Mouse (Mus musculus) testis, adult 2 months (tissue): ENCODE data around the gene Ppp1r12b. TPM values are rescaled to one million over a fixed set of nuclear protein-coding genes. Genes with fewer than 3 reads are reported as not detected.

Experiments
- H3K27ac ChIP-seq: fragments of 200-500 bp; 2 replicates; pipeline ENCODE4 v1.5.1; 2012; ENCODE audit warnings: low read depth, low read length; ENCODE audit not compliant: control insufficient read depth, insufficient read depth
- H3K27me3 ChIP-seq: fragments of 200-500 bp; 2 replicates; pipeline ENCODE4 v1.6.1; 2012; ENCODE audit warnings: mild to moderate bottlenecking, low read length, moderate library complexity; ENCODE audit not compliant: control insufficient read depth, insufficient read depth
- H3K36me3 ChIP-seq: fragments of 200-500 bp; 2 replicates; pipeline ENCODE4 v1.6.1; 2012; ENCODE audit warnings: mild to moderate bottlenecking, low read length; ENCODE audit not compliant: control insufficient read depth, insufficient read depth
- H3K4me1 ChIP-seq: fragments of 200-500 bp; 2 replicates; pipeline ENCODE4 v1.6.1; 2012; ENCODE audit warnings: low read length; ENCODE audit not compliant: control insufficient read depth, insufficient read depth
- H3K4me3 ChIP-seq: fragments of 200-500 bp; 2 replicates; pipeline ENCODE4 v1.5.1; 2012; ENCODE audit warnings: low read depth, mild to moderate bottlenecking, low read length, moderate library complexity, mixed read lengths; ENCODE audit not compliant: control insufficient read depth
- CTCF ChIP-seq: fragments of 200-500 bp; IDR thresholded peaks from 2 replicates; pipeline ENCODE4 v1.5.1; 2012; ENCODE audit warnings: low read depth, mild to moderate bottlenecking, inconsistent platforms, low read length, moderate library complexity; ENCODE audit not compliant: control insufficient read depth, insufficient read depth, insufficient replicate concordance
- POLR2A ChIP-seq: fragments of 200-500 bp; IDR thresholded peaks from 2 replicates; pipeline ENCODE4 v1.6.1; 2012; ENCODE audit warnings: low read depth, mild to moderate bottlenecking, inconsistent platforms, low read length, moderate library complexity; ENCODE audit not compliant: control insufficient read depth
- polyA plus RNA-seq: library from polyadenylated mRNA; depleted of rRNA; stranded (reverse); fragments of >200 nt; gene quantifications from 2 replicates; pipeline ENCODE4 v1.2.3, GENCODE M21; 2012

Ppp1r12b gene
- polyA plus RNA-seq, 1 experiment = 7.1 TPM

DNA sequence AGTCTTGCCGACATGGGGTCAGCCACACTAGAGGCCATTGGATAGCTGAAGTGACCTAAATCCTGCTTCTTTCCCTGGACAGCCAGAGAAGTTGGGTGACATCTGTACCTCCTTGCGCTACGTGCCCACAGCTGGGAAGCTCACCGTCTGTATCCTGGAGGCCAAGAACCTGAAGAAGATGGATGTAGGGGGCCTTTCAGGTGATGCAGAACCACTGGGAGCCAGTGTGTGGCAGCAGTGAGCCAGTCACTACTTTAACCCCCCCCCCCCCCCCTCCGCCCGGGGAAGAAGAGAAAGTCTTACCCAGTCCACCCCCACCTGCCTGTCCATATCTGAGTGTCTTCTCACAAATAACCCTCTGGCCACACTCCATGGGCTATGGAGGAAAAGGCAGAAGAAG lies 210.1 kb downstream of the Ppp1r12b start:
- Histone ChIP-seq H3K4me1 (peaks cover 4% of the 10 kb centered on the region), H3K4me3 (no peak overlapping the region), H3K27ac (no peak overlapping the region), H3K36me3 (no peaks in the 10 kb centered on the region), H3K27me3 (no peaks in the 10 kb centered on the region)
- no peak for TF ChIP-seq POLR2A
- peak; percentile 48; the same call in 1 of the 2 replicates for TF ChIP-seq CTCF

DNA sequence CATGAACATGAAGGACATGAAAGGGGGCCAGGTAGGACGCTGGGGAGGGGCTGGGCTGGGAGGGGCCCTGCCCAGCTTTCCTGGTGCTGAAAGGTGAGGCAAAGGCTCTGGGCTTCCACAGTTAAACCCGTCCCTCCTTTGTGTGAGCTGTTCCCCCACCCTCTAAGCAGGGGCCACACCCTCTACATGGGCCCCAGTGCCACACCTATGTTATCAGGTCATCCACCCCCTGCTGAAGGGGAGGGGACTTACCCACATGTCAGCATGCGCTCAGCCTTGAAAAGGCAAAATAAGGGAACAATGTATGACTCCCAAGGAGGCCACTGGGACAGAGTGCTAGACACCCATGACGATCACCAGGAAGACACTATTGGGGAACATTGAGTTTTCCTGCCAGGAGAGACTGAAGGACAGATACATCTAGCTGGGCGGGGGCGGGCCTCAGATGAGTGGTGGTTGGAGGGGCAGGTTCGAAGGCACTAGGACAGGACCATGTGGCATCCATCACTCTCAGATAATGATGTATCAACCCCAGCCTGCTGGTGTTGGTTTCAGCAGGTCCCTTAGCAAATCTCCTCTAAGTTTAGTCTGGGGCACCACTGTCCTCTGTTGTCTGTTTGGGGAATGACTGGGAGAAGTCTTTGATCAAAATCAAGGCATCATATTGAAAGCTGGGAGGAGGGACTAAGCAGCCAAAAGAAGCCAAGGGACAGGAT lies 213.6 kb downstream of the Ppp1r12b start:
- TF ChIP-seq POLR2A (no peak), CTCF (no peak)
- H3K36me3 ChIP-seq = no peaks in the 10 kb centered on the region
- no peak overlapping the region for H3K4me3 ChIP-seq
- H3K27me3 ChIP-seq = no peaks in the 10 kb centered on the region
- H3K4me1 ChIP-seq = no peaks in the 10 kb centered on the region
- no peak overlapping the region for H3K27ac ChIP-seq

DNA sequence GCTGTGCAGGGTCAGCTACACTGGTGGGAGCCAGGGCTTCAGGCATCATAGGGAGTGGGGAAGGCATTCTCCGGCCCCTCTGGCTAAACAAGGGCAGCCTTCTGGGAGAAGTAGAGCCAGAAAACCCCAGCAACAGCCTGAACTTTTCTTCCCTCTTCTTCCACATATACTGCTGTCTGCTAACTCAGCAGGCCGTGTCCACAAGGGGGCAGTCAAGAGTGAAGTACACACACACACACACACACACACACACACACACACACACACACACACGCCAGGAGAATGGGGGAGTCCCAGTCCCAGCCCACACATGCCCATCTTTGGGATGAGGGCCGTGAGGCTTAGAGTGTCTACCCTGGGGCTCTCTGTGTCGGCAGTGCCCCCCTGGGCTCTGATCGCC lies 214.3 kb downstream of the Ppp1r12b start:
- no peaks in the 10 kb centered on the region for H3K36me3 ChIP-seq
- no peaks in the 10 kb centered on the region for H3K27me3 ChIP-seq
- H3K4me1 ChIP-seq = no peaks in the 10 kb centered on the region
- H3K27ac ChIP-seq = no peak overlapping the region
- no peak overlapping the region for H3K4me3 ChIP-seq
- TF ChIP-seq POLR2A (no peak), CTCF (peak; percentile 35; the same call in 1 of the 2 replicates)

DNA sequence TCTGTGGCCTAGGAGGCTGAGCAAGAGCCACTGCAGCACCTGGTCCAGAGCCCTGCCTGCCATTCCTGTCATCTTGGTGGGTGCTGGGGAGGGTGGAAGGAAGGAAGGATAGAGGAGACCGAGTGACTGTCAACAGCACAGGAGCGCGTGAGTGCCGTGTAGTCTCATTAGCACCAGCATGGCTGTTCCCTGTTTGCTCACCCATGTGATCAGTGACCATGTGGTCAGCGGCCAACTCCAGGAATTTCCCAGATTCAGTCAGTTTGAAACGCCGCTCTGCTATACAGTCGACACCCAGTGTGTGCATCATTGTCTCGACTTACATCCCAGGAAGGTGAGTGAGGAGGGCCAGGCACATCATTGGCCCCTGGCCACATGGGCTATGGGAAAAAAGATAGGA lies 218.3 kb downstream of the Ppp1r12b start:
- H3K27ac ChIP-seq = no peak overlapping the region
- H3K4me3 ChIP-seq = no peak overlapping the region
- no peaks in the 10 kb centered on the region for H3K27me3 ChIP-seq
- no peaks in the 10 kb centered on the region for H3K4me1 ChIP-seq
- TF ChIP-seq CTCF (no peak), POLR2A (no peak)
- H3K36me3 ChIP-seq = no peaks in the 10 kb centered on the region

DNA sequence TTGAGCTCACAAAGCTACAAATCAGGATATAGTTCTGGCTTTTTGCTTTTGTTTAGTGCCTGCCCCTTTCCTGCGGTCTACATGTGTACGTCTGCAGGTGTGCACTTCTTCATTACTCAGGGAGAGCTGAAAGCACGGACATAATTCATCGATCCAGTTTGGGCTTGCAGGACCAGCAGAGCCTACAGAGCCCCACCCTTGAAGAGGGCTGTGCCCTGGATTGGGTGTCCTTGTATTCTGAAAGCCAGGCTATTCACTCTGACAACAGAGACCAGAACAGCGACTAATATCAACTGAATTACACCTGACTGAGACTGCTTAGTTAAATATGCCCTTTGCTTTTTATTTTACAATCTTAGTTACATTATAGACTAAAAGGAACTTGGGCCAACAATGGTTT lies 222.1 kb downstream of the Ppp1r12b start:
- Histone ChIP-seq H3K36me3 (no peaks in the 10 kb centered on the region), H3K27me3 (no peaks in the 10 kb centered on the region), H3K4me3 (no peak overlapping the region), H3K4me1 (no peaks in the 10 kb centered on the region), H3K27ac (no peak overlapping the region)
- TF ChIP-seq CTCF (no peak), POLR2A (no peak)

DNA sequence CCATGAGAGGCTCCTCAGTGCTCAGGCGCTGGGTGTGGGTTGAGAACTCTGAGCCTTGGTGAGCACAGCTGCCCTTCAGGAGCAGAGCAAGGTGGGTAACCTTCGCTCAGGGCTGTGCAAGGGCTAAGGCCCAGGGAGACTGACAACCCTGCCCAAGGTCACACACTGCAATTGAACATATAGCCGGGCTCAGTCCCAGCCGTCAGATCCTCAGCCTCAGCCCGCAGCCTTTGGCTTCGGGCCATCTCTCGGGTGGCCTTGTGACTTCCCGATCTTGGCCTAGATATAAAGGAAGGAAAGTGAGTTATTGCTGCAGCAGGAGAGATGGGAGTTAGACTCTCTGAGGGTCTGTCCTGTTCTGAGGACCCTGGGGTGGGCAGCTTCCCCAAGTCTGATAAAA lies 228.5 kb downstream of the Ppp1r12b start:
- H3K4me3 ChIP-seq = no peak overlapping the region
- no peaks in the 10 kb centered on the region for H3K4me1 ChIP-seq
- H3K36me3 ChIP-seq = no peaks in the 10 kb centered on the region
- no peak for TF ChIP-seq POLR2A
- TF ChIP-seq CTCF = no peak
- H3K27ac ChIP-seq = no peak overlapping the region
- no peaks in the 10 kb centered on the region for H3K27me3 ChIP-seq

DNA sequence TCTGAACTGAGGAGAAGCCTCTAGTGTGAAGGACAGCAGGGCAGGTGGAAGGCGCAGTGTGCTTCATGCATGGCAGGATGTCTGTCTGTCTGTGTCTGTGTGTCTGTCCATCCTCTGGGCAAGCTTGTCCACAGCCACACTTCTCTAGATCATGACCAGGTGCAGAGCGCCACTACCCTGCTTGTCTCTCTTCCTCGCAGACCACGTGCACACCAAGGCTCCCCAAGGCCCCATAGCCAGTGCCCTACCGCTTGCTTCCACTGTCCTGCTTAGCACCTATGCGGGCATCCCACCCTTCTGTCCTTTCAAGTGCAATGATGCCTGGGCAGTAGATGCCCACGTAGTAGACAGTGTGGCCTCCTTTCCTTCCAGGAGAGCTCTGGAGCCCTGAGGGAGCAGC lies 229.3 kb downstream of the Ppp1r12b start:
- H3K27me3 ChIP-seq = no peaks in the 10 kb centered on the region
- H3K36me3 ChIP-seq = no peaks in the 10 kb centered on the region
- H3K4me1 ChIP-seq = no peaks in the 10 kb centered on the region
- no peak overlapping the region for H3K4me3 ChIP-seq
- TF ChIP-seq CTCF (no peak), POLR2A (no peak)
- no peak overlapping the region for H3K27ac ChIP-seq
